Mouse (Mus musculus): ENCODE measurements around the gene C2cd6. TPM values are rescaled to one million over a fixed set of nuclear protein-coding genes. Genes with fewer than 3 reads are reported as not detected.

C2cd6 gene
- polyA plus RNA-seq (2015; fragmentation: Nextera tagmentation; extraction: Ambion mirVana): not detected in 2 replicates

GRCm38 (mm10) chr1:59094705-59095104 lies at the start of gene C2cd6:
Gene C2cd6 (minus strand): TSS chr1:59094900.
- Histone ChIP-seq H3K27me3 (no peaks in the 10 kb centered on the region), H3K4me1 (replicated peaks) (no peaks in the 10 kb centered on the region), H3K9me3 (replicated peaks) (no peaks in the 10 kb centered on the region), H3K9ac (no peak within 1 kb of the TSS), H3K36me3 (replicated peaks) (no peaks in the 10 kb centered on the region), H3K4me3 (replicated peaks) (no peak within 1 kb of the TSS), H3K4me2 (no peak within 1 kb of the TSS), H3K27ac (replicated peaks) (no peak within 1 kb of the TSS)
- WGBS (ENCODE audit: insufficient replicate concordance): 78% methylated on average over 19 of the region's 19 CpGs
- ATAC-seq (ENCODE audit: insufficient read depth): no peak

- Histone ChIP-seq H3K4me1 (replicated peaks) (no peaks in the 10 kb centered on the region), H3K4me2 (no peak overlapping the region), H3K27me3 (no peaks in the 10 kb centered on the region), H3K9me3 (replicated peaks) (no peaks in the 10 kb centered on the region), H3K9ac (no peak overlapping the region), H3K4me3 (replicated peaks) (no peak overlapping the region), H3K36me3 (replicated peaks) (no peaks in the 10 kb centered on the region), H3K27ac (replicated peaks) (no peak overlapping the region)
- ATAC-seq (ENCODE audit: insufficient read depth): no peak
Observed at GRCm38 (mm10) chr1:59142809-59143208, 48.1 kb upstream of the C2cd6 start.

GRCm38 (mm10) chr1:59134419-59134818 lies 39.7 kb upstream of the C2cd6 start:
- Histone ChIP-seq H3K9ac (no peak overlapping the region), H3K9me3 (replicated peaks) (no peaks in the 10 kb centered on the region), H3K36me3 (replicated peaks) (no peaks in the 10 kb centered on the region), H3K27me3 (no peaks in the 10 kb centered on the region), H3K4me3 (replicated peaks) (no peak overlapping the region), H3K4me1 (replicated peaks) (no peaks in the 10 kb centered on the region), H3K4me2 (no peak overlapping the region), H3K27ac (replicated peaks) (no peak overlapping the region)
- 54% methylated on average over 5 of the region's 5 CpGs for WGBS (ENCODE audit: insufficient replicate concordance)
- no peak for ATAC-seq (ENCODE audit: insufficient read depth)

GRCm38 (mm10) chr1:59128879-59129278 lies 34.2 kb upstream of the C2cd6 start:
- Histone ChIP-seq H3K4me2 (no peak overlapping the region), H3K27ac (replicated peaks) (no peak overlapping the region), H3K27me3 (no peaks in the 10 kb centered on the region), H3K36me3 (replicated peaks) (no peaks in the 10 kb centered on the region), H3K4me1 (replicated peaks) (no peaks in the 10 kb centered on the region), H3K4me3 (replicated peaks) (no peak overlapping the region), H3K9ac (no peak overlapping the region), H3K9me3 (replicated peaks) (no peaks in the 10 kb centered on the region)
- ATAC-seq (ENCODE audit: insufficient read depth): no peak
- WGBS (ENCODE audit: insufficient replicate concordance): 63% methylated on average over 7 of the region's 7 CpGs

- H3K27ac ChIP-seq (replicated peaks): no peak overlapping the region
- no peak overlapping the region for H3K9ac ChIP-seq
- no peak overlapping the region for H3K4me3 ChIP-seq (replicated peaks)
- H3K36me3 ChIP-seq (replicated peaks): no peaks in the 10 kb centered on the region
- no peak overlapping the region for H3K4me2 ChIP-seq
- H3K4me1 ChIP-seq (replicated peaks): no peaks in the 10 kb centered on the region
- 53% methylated on average over 5 of the region's 5 CpGs for WGBS (ENCODE audit: insufficient replicate concordance)
- ATAC-seq (ENCODE audit: insufficient read depth): no peak
- H3K27me3 ChIP-seq: no peaks in the 10 kb centered on the region
- H3K9me3 ChIP-seq (replicated peaks): no peaks in the 10 kb centered on the region
Observed at GRCm38 (mm10) chr1:59125558-59125957, 30.9 kb upstream of the C2cd6 start.

- under 1% methylated on average over 74 of the region's 74 CpGs for WGBS (ENCODE audit: insufficient replicate concordance)
- Histone ChIP-seq H3K27ac (replicated peaks) (peak within 1 kb of the TSS; percentile 38), H3K4me3 (replicated peaks) (peak within 1 kb of the TSS; percentile 74), H3K27me3 (no peaks in the 10 kb centered on the region; the same call in 1 of the 2 replicates), H3K36me3 (replicated peaks) (no peaks in the 10 kb centered on the region), H3K9ac (peak within 1 kb of the TSS; percentile 55), H3K9me3 (replicated peaks) (no peaks in the 10 kb centered on the region), H3K4me2 (peak within 1 kb of the TSS; percentile 88), H3K4me1 (replicated peaks) (peaks cover 13% of the 10 kb centered on the region)
- peak; percentile 95 for ATAC-seq (ENCODE audit: insufficient read depth)
Observed at GRCm38 (mm10) chr1:59119720-59120457, 25.2 kb upstream of the C2cd6 start, which contains the start of gene Tmem237. Gene Tmem237 (minus strand): TSS chr1:59120408.

GRCm38 (mm10) chr1:59110524-59110923 lies 15.8 kb upstream of the C2cd6 start:
- Histone ChIP-seq H3K4me2 (no peak overlapping the region), H3K9ac (no peak overlapping the region), H3K9me3 (replicated peaks) (no peaks in the 10 kb centered on the region), H3K27ac (replicated peaks) (no peak overlapping the region), H3K4me3 (replicated peaks) (no peak overlapping the region), H3K36me3 (replicated peaks) (no peaks in the 10 kb centered on the region), H3K4me1 (replicated peaks) (no peaks in the 10 kb centered on the region), H3K27me3 (no peaks in the 10 kb centered on the region)
- WGBS (ENCODE audit: insufficient replicate concordance): 64% methylated on average over 8 of the region's 8 CpGs
- no peak for ATAC-seq (ENCODE audit: insufficient read depth)

GRCm38 (mm10) chr1:59102071-59102470 lies 7.4 kb upstream of the C2cd6 start:
- peak; percentile 37; the same call in 1 of the 2 replicates for ATAC-seq (ENCODE audit: insufficient read depth)
- Histone ChIP-seq H3K4me2 (no peak overlapping the region), H3K9me3 (replicated peaks) (no peaks in the 10 kb centered on the region)

GRCm38 (mm10) chr1:59101020-59101419 lies 6.3 kb upstream of the C2cd6 start:
- no peaks in the 10 kb centered on the region for H3K9me3 ChIP-seq (replicated peaks)
- ATAC-seq (ENCODE audit: insufficient read depth): no peak
- no peak overlapping the region for H3K4me3 ChIP-seq (replicated peaks)
- H3K4me1 ChIP-seq (replicated peaks): no peaks in the 10 kb centered on the region
- H3K4me2 ChIP-seq: no peak overlapping the region
- H3K9ac ChIP-seq: no peak overlapping the region
- 78% methylated on average over 5 of the region's 5 CpGs for WGBS (ENCODE audit: insufficient replicate concordance)
- no peak overlapping the region for H3K27ac ChIP-seq (replicated peaks)
- no peaks in the 10 kb centered on the region for H3K36me3 ChIP-seq (replicated peaks)
- H3K27me3 ChIP-seq: no peaks in the 10 kb centered on the region

More at GRCm38 (mm10) chr1:59102071-59102470, 7.4 kb upstream of the C2cd6 start:
- no peak overlapping the region for H3K9ac ChIP-seq
- WGBS (ENCODE audit: insufficient replicate concordance): 73% methylated on average over 6 of the region's 6 CpGs
- no peak overlapping the region for H3K4me3 ChIP-seq (replicated peaks)
- no peaks in the 10 kb centered on the region for H3K27me3 ChIP-seq
- no peaks in the 10 kb centered on the region for H3K36me3 ChIP-seq (replicated peaks)
- no peak overlapping the region for H3K27ac ChIP-seq (replicated peaks)
- H3K4me1 ChIP-seq (replicated peaks): no peaks in the 10 kb centered on the region

- 28% methylated on average over 3 of the region's 3 CpGs for WGBS (ENCODE audit: insufficient replicate concordance)
- Histone ChIP-seq H3K9ac (no peak overlapping the region), H3K36me3 (replicated peaks) (no peaks in the 10 kb centered on the region), H3K27ac (replicated peaks) (no peak overlapping the region), H3K9me3 (replicated peaks) (no peaks in the 10 kb centered on the region), H3K4me3 (replicated peaks) (no peak overlapping the region), H3K4me2 (no peak overlapping the region), H3K27me3 (no peaks in the 10 kb centered on the region), H3K4me1 (replicated peaks) (no peaks in the 10 kb centered on the region)
- no peak for ATAC-seq (ENCODE audit: insufficient read depth)
Observed at GRCm38 (mm10) chr1:59070867-59071266, 23.8 kb downstream of the C2cd6 start.

- Histone ChIP-seq H3K9ac (no peak overlapping the region), H3K27me3 (no peaks in the 10 kb centered on the region), H3K27ac (replicated peaks) (no peak overlapping the region), H3K4me1 (replicated peaks) (no peaks in the 10 kb centered on the region), H3K4me3 (replicated peaks) (no peak overlapping the region), H3K9me3 (replicated peaks) (no peaks in the 10 kb centered on the region), H3K36me3 (replicated peaks) (no peaks in the 10 kb centered on the region), H3K4me2 (no peak overlapping the region)
- ATAC-seq (ENCODE audit: insufficient read depth): no peak
- 26% methylated on average over 3 of the region's 3 CpGs for WGBS (ENCODE audit: insufficient replicate concordance)
Observed at GRCm38 (mm10) chr1:59067976-59068375, 26.7 kb downstream of the C2cd6 start.

- Histone ChIP-seq H3K4me3 (replicated peaks) (no peak overlapping the region), H3K9me3 (replicated peaks) (no peaks in the 10 kb centered on the region), H3K4me2 (no peak overlapping the region), H3K9ac (no peak overlapping the region), H3K27me3 (no peaks in the 10 kb centered on the region), H3K4me1 (replicated peaks) (no peaks in the 10 kb centered on the region), H3K36me3 (replicated peaks) (no peaks in the 10 kb centered on the region), H3K27ac (replicated peaks) (no peak overlapping the region)
- 41% methylated on average over 3 of the region's 3 CpGs for WGBS (ENCODE audit: insufficient replicate concordance)
- no peak for ATAC-seq (ENCODE audit: insufficient read depth)
Observed at GRCm38 (mm10) chr1:59063697-59064096, 31.0 kb downstream of the C2cd6 start.

Measured in liver, embryonic 15.5 days (tissue).